Mouse (Mus musculus) olfactory bulb, adult 2 months (tissue): Measurements from ENCODE around the gene Crybg3. TPM values are rescaled to one million over a fixed set of nuclear protein-coding genes. Genes with fewer than 3 reads are reported as not detected.
A peak's percentile ranks its signal among the peaks of the same experiment; 100 is the strongest.

ENCODE experiments used
- H3K27ac ChIP-seq: fragments of 200-500 bp; 2 replicates; pipeline ENCODE4 v1.5.1; 2012; ENCODE audit warnings: low read depth, low read length; ENCODE audit not compliant: insufficient read depth
- H3K4me1 ChIP-seq: fragments of 200-500 bp; 2 replicates; pipeline ENCODE4 v1.6.1; 2012; ENCODE audit warnings: low read length; ENCODE audit not compliant: control insufficient read depth, insufficient read depth
- H3K4me3 ChIP-seq: fragments of 200-500 bp; 2 replicates; pipeline ENCODE4 v1.5.1; 2012; ENCODE audit warnings: mild to moderate bottlenecking, low read depth, low read length, moderate library complexity; ENCODE audit not compliant: insufficient read depth
- CTCF ChIP-seq: fragments of 200-500 bp; IDR thresholded peaks from 2 replicates; pipeline ENCODE4 v1.5.1; 2012; ENCODE audit warnings: low read depth, mild to moderate bottlenecking, low read length, moderate library complexity; ENCODE audit not compliant: insufficient read depth
- POLR2A ChIP-seq: fragments of 200-500 bp; IDR thresholded peaks from 2 replicates; pipeline ENCODE4 v1.6.1; 2012; ENCODE audit warnings: mild to moderate bottlenecking, low read depth, low read length, moderate library complexity; ENCODE audit not compliant: insufficient read depth
- WGBS: fragments of 180-500 bp; shearing (Covaris S2); methylation state at CpG from one replicate; pipeline ENCODE4 v1.1.7; 2018; 5-methylcytosine and 5-hydroxymethylcytosine counted together
- polyA plus RNA-seq: library from polyadenylated mRNA; stranded (reverse); fragments of >200 nt; gene quantifications from 2 replicates; pipeline ENCODE4 v1.2.4, GENCODE M21; 2012; ENCODE audit warnings: low replicate concordance; ENCODE audit not compliant: missing spikeins, insufficient read depth, insufficient read length

Crybg3 gene
- polyA plus RNA-seq, 1 experiment, result not detected

GRCm38 (mm10) chr16:59547887-59548581 is 52.7 kb downstream of the Crybg3 start:
- peaks cover 4% of the 10 kb centered on the region for H3K4me1 ChIP-seq
- WGBS, result 49% methylated on average over 14 of the region's 14 CpGs
- no peak overlapping the region for H3K4me3 ChIP-seq
- H3K27ac ChIP-seq, result peak overlapping the region; percentile 19; the same call in 1 of the 2 replicates
- no peak for TF ChIP-seq POLR2A
- TF ChIP-seq CTCF, result no peak

- 17% methylated on average over 4 of the region's 4 CpGs for whole genome bisulfite sequencing
- H3K4me1 ChIP-seq, result peaks cover 4% of the 10 kb centered on the region
- no peak overlapping the region for H3K4me3 ChIP-seq
- no peak for TF ChIP-seq CTCF
- TF ChIP-seq POLR2A, result no peak
- H3K27ac ChIP-seq, result peak overlapping the region; percentile 19; the same call in 1 of the 2 replicates
Measured at GRCm38 (mm10) chr16:59547466-59547865, 53.3 kb downstream of the Crybg3 start.

- H3K4me1 ChIP-seq, result peaks cover 4% of the 10 kb centered on the region
- no peak overlapping the region for H3K27ac ChIP-seq
- WGBS, result 91% methylated on average over 2 of the region's 2 CpGs
- no peak for TF ChIP-seq POLR2A
- TF ChIP-seq CTCF, result no peak
- no peak overlapping the region for H3K4me3 ChIP-seq
Measured at GRCm38 (mm10) chr16:59545360-59545759, 55.4 kb downstream of the Crybg3 start.

- 91% methylated on average over 4 of the region's 4 CpGs for WGBS
- TF ChIP-seq CTCF, result no peak
- TF ChIP-seq POLR2A, result no peak
- no peaks in the 10 kb centered on the region for H3K4me1 ChIP-seq
- no peak overlapping the region for H3K27ac ChIP-seq
- no peak overlapping the region for H3K4me3 ChIP-seq
Measured at GRCm38 (mm10) chr16:59541382-59541781, 59.4 kb downstream of the Crybg3 start.

GRCm38 (mm10) chr16:59540944-59541343 is 59.8 kb downstream of the Crybg3 start:
- Histone ChIP-seq H3K27ac (no peak overlapping the region), H3K4me3 (no peak overlapping the region), H3K4me1 (no peaks in the 10 kb centered on the region)
- 78% methylated on average over 3 of the region's 3 CpGs for WGBS
- TF ChIP-seq CTCF, result no peak
- TF ChIP-seq POLR2A, result no peak

GRCm38 (mm10) chr16:59535673-59536072 is 65.1 kb downstream of the Crybg3 start:
- 86% methylated on average over 5 of the region's 5 CpGs for WGBS
- Histone ChIP-seq H3K27ac (no peak overlapping the region), H3K4me3 (no peak overlapping the region), H3K4me1 (no peaks in the 10 kb centered on the region)
- TF ChIP-seq CTCF (no peak), POLR2A (no peak)

- 96% methylated on average over 11 of the region's 11 CpGs for WGBS
- Histone ChIP-seq H3K4me1 (no peaks in the 10 kb centered on the region), H3K4me3 (no peak overlapping the region), H3K27ac (no peak overlapping the region)
- TF ChIP-seq CTCF (no peak), POLR2A (no peak)
Measured at GRCm38 (mm10) chr16:59534349-59534748, 66.4 kb downstream of the Crybg3 start.

- 58% methylated on average over 3 of the region's 3 CpGs for whole genome bisulfite sequencing
- Histone ChIP-seq H3K4me3 (no peak overlapping the region), H3K27ac (no peak overlapping the region), H3K4me1 (no peaks in the 10 kb centered on the region)
- TF ChIP-seq POLR2A (no peak), CTCF (no peak)
Measured at GRCm38 (mm10) chr16:59532561-59532960, 68.2 kb downstream of the Crybg3 start.

- H3K27ac ChIP-seq, result no peak overlapping the region
- WGBS, result 88% methylated on average over 5 of the region's 5 CpGs
- no peak for TF ChIP-seq CTCF
- H3K4me1 ChIP-seq, result no peaks in the 10 kb centered on the region
- H3K4me3 ChIP-seq, result no peak overlapping the region
Measured at GRCm38 (mm10) chr16:59531243-59531642, 69.5 kb downstream of the Crybg3 start.

- WGBS, result 93% methylated on average over 13 of the region's 13 CpGs
- TF ChIP-seq POLR2A (no peak), CTCF (no peak)
- Histone ChIP-seq H3K4me3 (no peak overlapping the region), H3K27ac (no peak overlapping the region), H3K4me1 (no peaks in the 10 kb centered on the region)
Measured at GRCm38 (mm10) chr16:59529570-59529969, 71.2 kb downstream of the Crybg3 start.
